In the genomic region with DNA sequence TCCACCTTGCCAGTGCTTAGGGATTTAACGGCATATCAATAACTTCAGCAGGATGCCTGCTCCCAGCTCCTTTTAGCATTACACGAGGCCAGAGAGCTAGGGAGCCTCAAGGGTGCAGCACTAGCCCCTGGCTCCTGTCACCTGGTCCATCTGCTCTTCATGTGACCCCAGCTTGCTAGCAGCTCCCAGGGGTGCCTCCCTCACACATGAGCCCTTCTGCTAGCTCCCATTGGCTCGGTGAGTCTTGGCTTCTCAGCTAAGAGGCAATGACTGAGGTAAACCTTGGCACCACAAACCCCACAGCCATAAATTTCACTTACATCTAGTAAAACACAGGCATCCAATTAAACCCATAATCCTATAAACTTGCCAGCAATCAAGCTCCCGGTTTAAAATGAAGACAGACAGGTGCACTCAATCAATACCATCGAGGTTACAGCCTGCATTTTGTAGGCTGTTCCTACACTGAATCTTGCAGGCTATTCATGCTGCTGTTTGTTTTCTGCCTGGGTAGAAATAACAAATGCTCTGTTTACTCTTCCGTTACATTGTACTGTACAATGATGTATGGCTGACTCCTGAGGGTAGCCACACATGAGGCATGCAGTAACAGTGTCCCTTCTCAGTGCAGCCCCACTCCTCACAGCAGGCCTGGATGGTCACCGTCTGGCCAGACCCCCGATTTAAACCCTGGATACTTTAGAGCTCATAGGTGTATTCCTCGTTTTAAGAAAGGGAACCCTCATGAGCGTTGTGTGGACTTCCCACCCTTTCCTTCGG, we compare ENCODE assay signal across 15 mouse cellular contexts.
DNase-seq lines count a peak whose midpoint lies in the region; ATAC-seq and TF ChIP-seq lines count a peak whose summit lies in the region.
"Had no signal": no experiment of that assay in that cellular context is flagged by ENCODE, and none has a peak within 500 bp of the region (broad histone marks: within the 10 kb centered on the region; RNA-seq: fewer than 3 reads in every experiment).

No protein-coding gene starts in this region.

- TF ChIP-seq CTCF in brain, embryonic 14.5 days (IDR thresholded peaks at IDR 0.05; ENCODE audit: borderline replicate concordance, extremely low read depth, insufficient read depth, insufficient read length): no peak

- H3K4me2 ChIP-seq in forebrain, embryonic 14.5 days (ENCODE audit: low read length): no peak overlapping the region
- no peak overlapping the region for H3K4me2 ChIP-seq in forebrain, embryonic 15.5 days (replicated peaks)
- no peak overlapping the region for H3K4me2 ChIP-seq in hindbrain, embryonic 13.5 days
- no peak overlapping the region for H3K4me2 ChIP-seq in limb, embryonic 15.5 days
- H3K4me2 ChIP-seq: lung, embryonic 14.5 days had no signal

- no peak overlapping the region for H3K4me3 ChIP-seq in forebrain, embryonic 14.5 days (ENCODE audit: low read depth, low read length)
- no peak overlapping the region for H3K4me3 ChIP-seq in forebrain, embryonic 15.5 days
- no peak overlapping the region for H3K4me3 ChIP-seq in hindbrain, embryonic 13.5 days
- no peak overlapping the region for H3K4me3 ChIP-seq in limb, embryonic 15.5 days
- H3K4me3 ChIP-seq: erythroblast, embryonic 14.5 days; heart, embryonic 10.5 days; megakaryocyte, embryonic 14.5 days had no signal

- 0 out of 2 replicates have a peak, but pooled peaks cover 3% of the 10 kb centered on the region for H3K4me1 ChIP-seq in forebrain, embryonic 14.5 days (ENCODE audit: control insufficient read depth, insufficient read depth, low read length)
- peaks cover 11% of the 10 kb centered on the region for H3K4me1 ChIP-seq in forebrain, embryonic 15.5 days
- H3K4me1 ChIP-seq in hindbrain, embryonic 13.5 days (replicated peaks): peaks cover 10% of the 10 kb centered on the region
- H3K4me1 ChIP-seq in limb, embryonic 15.5 days: peaks cover 3% of the 10 kb centered on the region; the same call in 1 of the 2 replicates
- H3K4me1 ChIP-seq: heart, embryonic 10.5 days; megakaryocyte, embryonic 14.5 days had no signal

- ATAC-seq in forebrain, embryonic 14.5 days: 0 out of 2 replicates have a peak, but pooled peaks have one; percentile 34
- no peak for ATAC-seq in forebrain, embryonic 15.5 days (replicated peaks)
- peak; percentile 49; the same call in 1 of the 2 replicates for ATAC-seq in hindbrain, embryonic 13.5 days (ENCODE audit: low FRiP score)
- ATAC-seq in limb, embryonic 15.5 days (ENCODE audit: insufficient number of reproducible peaks, low FRiP score, low TSS enrichment, low read depth): peak; percentile 63; the same call in 1 of the 2 replicates

- no peak for TF ChIP-seq POLR2A in brain, embryonic 14.5 days (IDR thresholded peaks at IDR 0.05; ENCODE audit: borderline replicate concordance, extremely low read depth, insufficient read depth, insufficient read length, poor library complexity, severe bottlenecking)

- DNase-seq in forebrain, embryonic 14.5 days (ENCODE audit: low spot score): peak; percentile 26
- peak; percentile 52 for DNase-seq in brain, embryonic 14.5 days (ENCODE audit: low read depth)
- DNase-seq in ovary, postnatal 36 days (ENCODE audit: low spot score): no peak
- no peak for DNase-seq in urinary bladder, adult 18-20 months (ENCODE audit: low spot score in 2 of 2)
- DNase-seq: heart, postnatal 4 days; kidney, adult 2 months; layer of hippocampus, adult 9-11 months; lung, embryonic 14.5 days; right cerebral cortex, postnatal 14 days had no signal

- no peaks in the 10 kb centered on the region for H3K27me3 ChIP-seq in forebrain, embryonic 14.5 days (replicated peaks; ENCODE audit: control insufficient read depth, insufficient read depth, low read length)
- H3K27me3 ChIP-seq in forebrain, embryonic 15.5 days: no peaks in the 10 kb centered on the region
- no peaks in the 10 kb centered on the region for H3K27me3 ChIP-seq in hindbrain, embryonic 13.5 days
- H3K27me3 ChIP-seq in limb, embryonic 15.5 days: peaks cover 10% of the 10 kb centered on the region; the same call in 1 of the 2 replicates
- H3K27me3 ChIP-seq: megakaryocyte, embryonic 14.5 days had no signal

- H3K27ac ChIP-seq in forebrain, embryonic 14.5 days (ENCODE audit: low read depth, low read length): no peak overlapping the region
- no peak overlapping the region for H3K27ac ChIP-seq in forebrain, embryonic 15.5 days (replicated peaks)
- peak overlapping the region; percentile 52 for H3K27ac ChIP-seq in hindbrain, embryonic 13.5 days
- no peak overlapping the region for H3K27ac ChIP-seq in limb, embryonic 15.5 days
- H3K27ac ChIP-seq: heart, embryonic 10.5 days had no signal

- H3K9ac ChIP-seq in forebrain, embryonic 14.5 days (ENCODE audit: low read length): no peak overlapping the region
- H3K9ac ChIP-seq in forebrain, embryonic 15.5 days (replicated peaks): no peak overlapping the region
- no peak overlapping the region for H3K9ac ChIP-seq in hindbrain, embryonic 13.5 days
- no peak overlapping the region for H3K9ac ChIP-seq in limb, embryonic 15.5 days
- H3K9ac ChIP-seq: lung, embryonic 14.5 days had no signal

- WGBS in forebrain, embryonic 14.5 days: 52% methylated on average over 11 of the region's 11 CpGs
- 54% methylated on average over 11 of the region's 11 CpGs for WGBS in forebrain, embryonic 15.5 days
- WGBS in hindbrain, embryonic 13.5 days: 60% methylated on average over 11 of the region's 11 CpGs
- WGBS in limb, embryonic 15.5 days: 34% methylated on average over 11 of the region's 11 CpGs

- H3K9me3 ChIP-seq in forebrain, embryonic 14.5 days (replicated peaks; ENCODE audit: control insufficient read depth, low read length): no peaks in the 10 kb centered on the region
- H3K9me3 ChIP-seq in forebrain, embryonic 15.5 days: no peaks in the 10 kb centered on the region
- no peaks in the 10 kb centered on the region for H3K9me3 ChIP-seq in hindbrain, embryonic 13.5 days
- H3K9me3 ChIP-seq in limb, embryonic 15.5 days: no peaks in the 10 kb centered on the region
- H3K9me3 ChIP-seq: heart, embryonic 10.5 days had no signal

- no peaks in the 10 kb centered on the region for H3K36me3 ChIP-seq in forebrain, embryonic 14.5 days (ENCODE audit: control insufficient read depth, insufficient read depth, low read length)
- H3K36me3 ChIP-seq in forebrain, embryonic 15.5 days: no peaks in the 10 kb centered on the region
- no peaks in the 10 kb centered on the region for H3K36me3 ChIP-seq in hindbrain, embryonic 13.5 days
- H3K36me3 ChIP-seq in limb, embryonic 15.5 days: no peaks in the 10 kb centered on the region
- H3K36me3 ChIP-seq: heart, embryonic 10.5 days had no signal

Comparison
In these comparisons a context has a peak if more than half of its experiments do, and no peak if none do; other contexts are left out.
1. DNase-seq: peak in forebrain, embryonic 14.5 days (single experiment) and brain, embryonic 14.5 days (single experiment); none in ovary, postnatal 36 days (single experiment) and urinary bladder, adult 18-20 months (0 of 2).